12 mouse cellular contexts compared by ENCODE assay signal in genomic region chr2:17514765-17515164, GRCm38 (mm10).
DNase-seq lines count a peak whose midpoint lies in the region; ATAC-seq and TF ChIP-seq lines count a peak whose summit lies in the region.
"Had no signal": no experiment of that assay in that cellular context is flagged by ENCODE, and none has a peak within 500 bp of the region (broad histone marks: within the 10 kb centered on the region; RNA-seq: fewer than 3 reads in every experiment).

No protein-coding gene starts in this region.

- no peak for ATAC-seq in forebrain, postnatal 0 days
- 0 out of 2 replicates have a peak, but pooled peaks have one; percentile 31 for ATAC-seq in midbrain, embryonic 15.5 days (replicated peaks)
- no peak for ATAC-seq in activated CD4-positive, CD25-positive, alpha-beta regulatory T cell, adult 4 months
- ATAC-seq: liver, embryonic 12.5 days had no signal

- WGBS in forebrain, postnatal 0 days = 17% methylated on average over 12 of the region's 12 CpGs
- 36% methylated on average over 12 of the region's 12 CpGs for WGBS in midbrain, embryonic 15.5 days

- no peak overlapping the region for H3K27ac ChIP-seq in left cerebral cortex, adult 2 months
- no peak overlapping the region for H3K27ac ChIP-seq in forebrain, postnatal 0 days (ENCODE audit: low read depth, low read length)
- no peak overlapping the region for H3K27ac ChIP-seq in midbrain, embryonic 15.5 days
- H3K27ac ChIP-seq: heart, embryonic 15.5 days; kidney, postnatal 0 days; liver, embryonic 12.5 days; macrophage had no signal

- H3K4me3 ChIP-seq in left cerebral cortex, adult 2 months = no peak overlapping the region
- no peak overlapping the region for H3K4me3 ChIP-seq in forebrain, postnatal 0 days (ENCODE audit: low read depth, low read length)
- H3K4me3 ChIP-seq in midbrain, embryonic 15.5 days = no peak overlapping the region
- H3K4me3 ChIP-seq: heart, embryonic 15.5 days; liver, embryonic 12.5 days had no signal

- H3K36me3 ChIP-seq in forebrain, postnatal 0 days (ENCODE audit: insufficient read depth) = no peaks in the 10 kb centered on the region
- H3K36me3 ChIP-seq in midbrain, embryonic 15.5 days (replicated peaks) = no peaks in the 10 kb centered on the region
- H3K36me3 ChIP-seq: heart, embryonic 15.5 days; liver, embryonic 12.5 days had no signal

- no peak for TF ChIP-seq CTCF in left cerebral cortex, adult 2 months (IDR thresholded peaks at IDR 0.05)
- no peak for TF ChIP-seq CTCF in forebrain, postnatal 0 days (IDR thresholded peaks at IDR 0.05; ENCODE audit: low read depth)

- H3K9me3 ChIP-seq in forebrain, postnatal 0 days (ENCODE audit: low read length) = no peaks in the 10 kb centered on the region
- H3K9me3 ChIP-seq in midbrain, embryonic 15.5 days = no peaks in the 10 kb centered on the region
- H3K9me3 ChIP-seq: heart, embryonic 15.5 days; liver, embryonic 12.5 days had no signal

- H3K4me1 ChIP-seq in forebrain, postnatal 0 days (ENCODE audit: insufficient read depth) = no peaks in the 10 kb centered on the region
- H3K4me1 ChIP-seq in midbrain, embryonic 15.5 days = peaks cover 9% of the 10 kb centered on the region; the same call in 1 of the 2 replicates
- H3K4me1 ChIP-seq: heart, embryonic 15.5 days; liver, embryonic 12.5 days had no signal

- intact Hi-C loops in left cerebral cortex, postnatal 4 days (cut with DNase I) = no loop called here
- intact Hi-C loops in left cerebral cortex, adult 2 months (cut with DNase I) = no loop called here
- intact Hi-C loops in heart, postnatal 36 days (cut with DNase I) = no loop called here

- peak; percentile 39 for DNase-seq in left cerebral cortex, postnatal 4 days
- no peak for DNase-seq in left cerebral cortex, adult 2 months (ENCODE audit: extremely low spot score in 1 of 2, low spot score in 2 of 2)
- peak; percentile 20 to 59 for DNase-seq in cerebellum, postnatal 14 days
- DNase-seq in forebrain, postnatal 0 days = no peak
- no peak for DNase-seq in heart, postnatal 36 days
- DNase-seq: spleen, adult 18-20 months had no signal

- H3K4me2 ChIP-seq in forebrain, postnatal 0 days (ENCODE audit: low read depth) = peak overlapping the region; percentile 21; the same call in 1 of the 2 replicates
- H3K4me2 ChIP-seq in midbrain, embryonic 15.5 days = peak overlapping the region; percentile 28; the same call in 1 of the 2 replicates
- H3K4me2 ChIP-seq: heart, embryonic 15.5 days; liver, embryonic 12.5 days had no signal

- no peaks in the 10 kb centered on the region for H3K27me3 ChIP-seq in forebrain, postnatal 0 days (ENCODE audit: insufficient read depth, low read length)
- H3K27me3 ChIP-seq in midbrain, embryonic 15.5 days (replicated peaks) = no peaks in the 10 kb centered on the region
- H3K27me3 ChIP-seq: heart, embryonic 15.5 days; liver, embryonic 12.5 days had no signal

- H3K9ac ChIP-seq in forebrain, postnatal 0 days = no peak overlapping the region
- no peak overlapping the region for H3K9ac ChIP-seq in midbrain, embryonic 15.5 days
- H3K9ac ChIP-seq: heart, embryonic 15.5 days; liver, embryonic 12.5 days had no signal

Comparison
In these comparisons a context has a peak if more than half of its experiments do, and no peak if none do; other contexts are left out.
1. DNase-seq: peak in left cerebral cortex, postnatal 4 days (single experiment) and cerebellum, postnatal 14 days (2 of 2); none in left cerebral cortex, adult 2 months (0 of 2), forebrain, postnatal 0 days (single experiment) and heart, postnatal 36 days (0 of 2).